Mouse (Mus musculus) CH12.LX (cell line): ENCODE results near the gene Ap5z1.

Source experiments
- CHD2 ChIP-seq: IDR thresholded peaks from 2 replicates; pipeline ENCODE4 v1.6.1; 2011; ENCODE audit warnings: low read length, improper control_type of control experiment
- CTCF ChIP-seq, 2 experiments: IDR thresholded peaks in 1 of 2; conservative IDR thresholded peaks in 1 of 2; 2 replicates each; pipeline ENCODE4 v1.5.1; 2011 to 2012; ENCODE audit warnings: low read depth in 2 of 2, low read length in 2 of 2, improper control_type of control experiment in 1 of 2, inconsistent platforms in 1 of 2, mild to moderate bottlenecking in 1 of 2, moderate library complexity in 1 of 2
- ELF1 ChIP-seq: IDR thresholded peaks from 2 replicates; pipeline ENCODE4 v1.6.1; 2014; ENCODE audit warnings: low read depth, mild to moderate bottlenecking, inconsistent platforms, low read length, improper control_type of control experiment
- EP300 ChIP-seq: IDR thresholded peaks from 2 replicates; pipeline ENCODE4 v1.6.1; 2011; ENCODE audit warnings: low read length, improper control_type of control experiment
- HCFC1 ChIP-seq: IDR thresholded peaks from 2 replicates; pipeline ENCODE4 v1.6.1; 2012; ENCODE audit warnings: low read depth, mild to moderate bottlenecking, inconsistent platforms, low read length, improper control_type of control experiment
- JUND ChIP-seq: conservative IDR thresholded peaks from 2 replicates; pipeline ENCODE4 v1.6.1; 2011; ENCODE audit warnings: low read depth, low read length, improper control_type of control experiment
- MAFK ChIP-seq: IDR thresholded peaks from 2 replicates; pipeline ENCODE4 v1.6.1; 2011; ENCODE audit warnings: low read length, improper control_type of control experiment; ENCODE audit not compliant: insufficient replicate concordance
- NELFE ChIP-seq: IDR thresholded peaks from 2 replicates; pipeline ENCODE4 v1.6.1; 2011; ENCODE audit warnings: low read depth, low read length, improper control_type of control experiment
- POLR2A ChIP-seq: IDR thresholded peaks from 2 replicates; pipeline ENCODE4 v1.6.1; 2011; ENCODE audit warnings: low read depth, mild to moderate bottlenecking, improper control_type of control experiment, low read length
- TBP ChIP-seq: conservative IDR thresholded peaks from 2 replicates; pipeline ENCODE4 v1.6.1; 2011; ENCODE audit warnings: low read depth, low read length, improper control_type of control experiment
- ZKSCAN1 ChIP-seq: IDR thresholded peaks from 2 replicates; pipeline ENCODE4 v1.6.1; 2012; ENCODE audit warnings: low read depth, inconsistent platforms, low read length, improper control_type of control experiment, borderline replicate concordance
- ZMIZ1 ChIP-seq: IDR thresholded peaks from 2 replicates; pipeline ENCODE4 v1.6.1; 2012; ENCODE audit warnings: low read depth, mild to moderate bottlenecking, inconsistent platforms, low read length, improper control_type of control experiment

- TF ChIP-seq ZKSCAN1 = no peak
- no peak for TF ChIP-seq HCFC1
- no peak for TF ChIP-seq NELFE
- TF ChIP-seq POLR2A = no peak
- TF ChIP-seq ELF1 = no peak
- TF ChIP-seq EP300 = no peak
- TF ChIP-seq JUND = no peak
- TF ChIP-seq TBP = no peak
- TF ChIP-seq MAFK = no peak
- TF ChIP-seq ZMIZ1 = no peak
- no peak for TF ChIP-seq CTCF (conservative IDR thresholded peaks at IDR 0.05 in 1 of 2, IDR thresholded peaks at IDR 0.05 in 1 of 2; ENCODE audit: low read depth in 2 of 2, low read length in 2 of 2)
- TF ChIP-seq CHD2 = no peak
Observed at GRCm38 (mm10) chr5:142434052-142434451, 29.7 kb upstream of the Ap5z1 start.
